Mouse (Mus musculus) liver, embryonic 13.5 days (tissue): Measurements from ENCODE around the gene Rgr. TPM values are rescaled to one million over a fixed set of nuclear protein-coding genes. Genes with fewer than 3 reads are reported as not detected.

Experiments
- ATAC-seq: fragments of 200-750 bp; cut with Nextera tagmentation; 2 replicates; pipeline ENCODE4 v1.8.0; 2017; ENCODE audit warnings: low read depth, mild to moderate bottlenecking, moderate number of reproducible peaks, moderate library complexity
- DNase-seq: peaks from one replicate; pipeline ENCODE4 v3.0.0; 2022
- H3K27ac ChIP-seq: fragments of 300-500 bp; sonication (generic); 2 replicates; pipeline ENCODE4 v1.5.1; 2015; ENCODE audit warnings: moderate library complexity, mild to moderate bottlenecking, inconsistent platforms
- H3K27me3 ChIP-seq: fragments of 300-500 bp; sonication (generic); 2 replicates; pipeline ENCODE4 v1.6.1; 2015; ENCODE audit warnings: mild to moderate bottlenecking, inconsistent platforms
- H3K36me3 ChIP-seq: fragments of 300-500 bp; sonication (generic); 2 replicates; pipeline ENCODE4 v1.6.1; 2015; ENCODE audit warnings: mild to moderate bottlenecking, inconsistent platforms
- H3K4me1 ChIP-seq: fragments of 300-500 bp; sonication (generic); replicated peaks from 2 replicates; pipeline ENCODE4 v1.6.1; 2015; ENCODE audit warnings: inconsistent platforms
- H3K4me2 ChIP-seq: fragments of 300-500 bp; sonication (generic); 2 replicates; pipeline ENCODE4 v1.6.1; 2015; ENCODE audit warnings: inconsistent platforms, mild to moderate bottlenecking, moderate library complexity
- H3K4me3 ChIP-seq: fragments of 300-500 bp; sonication (generic); replicated peaks from 2 replicates; pipeline ENCODE4 v1.5.1; 2015; ENCODE audit warnings: mild to moderate bottlenecking, inconsistent platforms
- H3K9ac ChIP-seq: fragments of 300-500 bp; sonication (generic); 2 replicates; pipeline ENCODE4 v1.6.1; 2015; ENCODE audit warnings: mild to moderate bottlenecking, inconsistent platforms
- H3K9me3 ChIP-seq: fragments of 300-500 bp; sonication (generic); replicated peaks from 2 replicates; pipeline ENCODE4 v1.6.1; 2016; ENCODE audit warnings: inconsistent platforms
- WGBS: fragments of 180-500 bp; shearing (Covaris S2); methylation state at CpG from one replicate; pipeline ENCODE4 v1.1.7; 2015; ENCODE audit not compliant: insufficient replicate concordance; 5-methylcytosine and 5-hydroxymethylcytosine counted together
- polyA plus RNA-seq: library from polyadenylated mRNA; unstranded; fragments of >200 nt; fragmentation: Nextera tagmentation; extraction: Ambion mirVana; gene quantifications from 2 replicates; pipeline ENCODE4 v1.2.1, GENCODE M21; 2015

The Rgr gene
- polyA plus RNA-seq: not detected in 2 replicates

GRCm38 (mm10) chr14:37048914-37049410 is at the start of gene Rgr:
TSS of gene Rgr (minus strand) at chr14:37048964.
- H3K27me3 ChIP-seq: no peaks in the 10 kb centered on the region

DNA sequence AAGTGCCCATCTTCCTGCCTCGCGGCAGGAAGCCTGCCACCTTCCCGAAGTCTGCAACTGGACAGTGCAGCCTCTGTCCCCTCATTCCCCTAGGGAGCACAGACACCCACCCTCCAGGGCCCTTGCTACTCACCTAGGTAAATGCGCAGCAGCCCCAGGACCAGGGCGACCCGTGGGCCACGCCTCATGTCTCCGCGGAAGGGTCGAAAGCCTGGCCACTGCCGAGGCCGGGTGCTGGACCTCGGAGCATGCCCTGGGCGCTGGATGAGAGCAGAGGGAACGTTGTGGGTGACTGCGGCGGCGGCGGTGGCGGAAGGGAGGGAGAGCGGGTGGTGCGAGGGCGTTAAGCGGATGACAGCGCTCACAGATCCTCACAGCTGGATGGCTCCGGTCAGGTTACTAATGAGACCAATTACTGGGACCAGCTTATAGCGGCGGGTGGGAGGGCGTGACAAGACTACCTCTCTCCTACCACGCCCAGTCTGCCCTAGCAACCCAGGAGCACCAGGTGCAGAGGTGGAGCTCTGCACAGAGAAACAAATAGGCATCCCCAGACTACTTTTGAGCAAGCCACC is 49.3 kb upstream of the Rgr start, which contains the start of gene Cdhr1:
Gene Cdhr1 (minus strand): TSS at position 392 of the 575 bp plus-strand sequence.
- H3K27ac ChIP-seq: no peak within 1 kb of the TSS
- ATAC-seq: no peak
- no peaks in the 10 kb centered on the region for H3K9me3 ChIP-seq
- H3K4me2 ChIP-seq: 0 out of 2 replicates have a peak within 1 kb of the TSS, but pooled peaks have one; percentile 23
- H3K27me3 ChIP-seq: peaks cover 36% of the 10 kb centered on the region
- no peak for DNase-seq
- 4% methylated on average over 30 of the region's 30 CpGs for WGBS
- no peaks in the 10 kb centered on the region for H3K4me1 ChIP-seq
- H3K4me3 ChIP-seq: no peak within 1 kb of the TSS
- H3K9ac ChIP-seq: no peak within 1 kb of the TSS
- no peaks in the 10 kb centered on the region for H3K36me3 ChIP-seq

More at GRCm38 (mm10) chr14:37048914-37049410, at the start of gene Rgr:
- Histone ChIP-seq H3K4me3 (no peak within 1 kb of the TSS), H3K9me3 (no peaks in the 10 kb centered on the region), H3K4me2 (no peak within 1 kb of the TSS), H3K27ac (no peak within 1 kb of the TSS), H3K4me1 (no peaks in the 10 kb centered on the region), H3K36me3 (no peaks in the 10 kb centered on the region), H3K9ac (no peak within 1 kb of the TSS)
- ATAC-seq (no peak), DNase-seq (no peak)
- WGBS: 50% methylated on average over 1 of the region's 1 CpGs

DNA sequence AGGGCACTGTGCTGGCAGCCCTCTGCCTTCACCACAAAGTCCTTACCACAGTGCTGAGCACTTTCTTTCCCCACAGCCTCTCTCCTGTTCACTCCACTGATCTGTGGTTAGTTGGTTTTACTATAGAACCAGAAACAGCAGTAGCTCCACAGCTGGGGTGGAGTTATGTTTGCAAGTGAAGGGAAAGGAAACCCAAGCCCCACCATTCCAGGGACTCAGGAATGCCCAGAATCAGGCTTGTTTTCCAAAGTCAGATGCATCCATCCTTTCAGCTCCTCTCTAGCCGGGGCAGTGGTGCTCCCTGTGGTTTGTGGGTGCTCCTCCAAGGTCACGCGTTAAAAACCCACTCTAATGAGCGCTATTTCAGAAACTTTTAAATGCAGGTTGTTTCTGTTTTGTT is 46.8 kb upstream of the Rgr start:
- no peaks in the 10 kb centered on the region for H3K4me1 ChIP-seq
- no peak for ATAC-seq
- WGBS: 60% methylated on average over 4 of the region's 4 CpGs

DNA sequence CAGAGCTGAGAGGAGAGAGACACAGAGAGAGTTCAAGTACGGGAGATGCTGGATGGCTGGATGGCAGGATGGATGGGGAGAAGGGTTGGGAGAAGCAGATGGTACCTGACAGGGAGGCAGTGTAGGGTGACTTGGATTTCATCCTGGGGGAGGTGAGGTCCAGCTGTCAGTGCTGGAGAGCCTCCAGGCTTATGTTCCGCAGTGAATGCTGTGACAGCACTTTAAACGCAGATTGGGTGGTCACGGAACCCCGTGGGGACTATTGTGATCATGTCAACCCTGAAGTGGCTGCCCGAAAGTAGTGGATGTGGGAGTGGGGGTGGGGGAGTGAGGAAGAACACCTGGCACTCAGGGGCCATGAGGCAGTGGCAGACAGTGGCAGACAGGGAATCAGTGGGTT is 45.7 kb upstream of the Rgr start:
- Histone ChIP-seq H3K4me2 (no peak overlapping the region), H3K9ac (no peak overlapping the region), H3K36me3 (no peaks in the 10 kb centered on the region), H3K4me3 (no peak overlapping the region), H3K27ac (no peak overlapping the region), H3K4me1 (no peaks in the 10 kb centered on the region), H3K27me3 (peaks cover 30% of the 10 kb centered on the region), H3K9me3 (no peaks in the 10 kb centered on the region)
- ATAC-seq: no peak
- DNase-seq: no peak
- WGBS: 73% methylated on average over 6 of the region's 6 CpGs

More for the DNA sequence above, 46.8 kb upstream of the Rgr start:
- Histone ChIP-seq H3K4me2 (no peak overlapping the region), H3K27me3 (peaks cover 32% of the 10 kb centered on the region), H3K27ac (no peak overlapping the region), H3K4me3 (no peak overlapping the region), H3K9ac (no peak overlapping the region), H3K9me3 (no peaks in the 10 kb centered on the region), H3K36me3 (no peaks in the 10 kb centered on the region)
- no peak for DNase-seq

- no peak overlapping the region for H3K4me2 ChIP-seq
- DNase-seq (no peak), ATAC-seq (no peak)
- no peak overlapping the region for H3K27ac ChIP-seq
- no peaks in the 10 kb centered on the region for H3K27me3 ChIP-seq
- no peaks in the 10 kb centered on the region for H3K36me3 ChIP-seq
- H3K9ac ChIP-seq: no peak overlapping the region
- no peaks in the 10 kb centered on the region; the same call in 1 of the 2 replicates for H3K9me3 ChIP-seq
- no peaks in the 10 kb centered on the region for H3K4me1 ChIP-seq
- 16% methylated on average over 4 of the region's 4 CpGs for WGBS
- no peak overlapping the region for H3K4me3 ChIP-seq
Observed at GRCm38 (mm10) chr14:37083755-37084154, 35.0 kb upstream of the Rgr start.

DNA sequence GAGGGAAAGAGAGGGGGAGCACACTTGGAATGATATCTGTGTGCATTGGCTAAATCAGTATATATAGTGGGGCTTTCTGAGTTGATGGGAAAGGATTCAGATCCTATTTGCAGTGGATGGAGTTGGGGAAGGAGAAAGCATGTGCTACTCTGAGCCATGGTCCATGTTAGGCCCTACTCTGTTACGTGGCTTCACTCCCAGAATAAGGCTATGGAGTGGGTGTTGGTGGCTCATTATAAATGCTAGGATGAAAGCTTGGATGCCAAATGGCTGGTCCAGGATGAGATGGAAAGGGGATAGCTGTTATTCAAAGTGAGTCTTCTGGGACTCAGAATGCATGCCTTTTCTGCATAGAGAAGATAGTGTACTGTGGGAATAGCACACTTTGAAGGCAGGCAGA is 32.0 kb upstream of the Rgr start:
- H3K36me3 ChIP-seq: no peaks in the 10 kb centered on the region
- H3K9me3 ChIP-seq: no peaks in the 10 kb centered on the region; the same call in 1 of the 2 replicates
- H3K4me2 ChIP-seq: no peak overlapping the region
- no peak overlapping the region for H3K27ac ChIP-seq
- no peaks in the 10 kb centered on the region for H3K27me3 ChIP-seq
- H3K9ac ChIP-seq: no peak overlapping the region
- no peak overlapping the region for H3K4me3 ChIP-seq
- 69% methylated on average over 1 of the region's 1 CpGs for WGBS
- ATAC-seq: no peak
- no peaks in the 10 kb centered on the region for H3K4me1 ChIP-seq
- DNase-seq: no peak

- no peaks in the 10 kb centered on the region for H3K27me3 ChIP-seq
- H3K4me3 ChIP-seq: no peak overlapping the region
- H3K27ac ChIP-seq: no peak overlapping the region
- WGBS: 17% methylated on average over 9 of the region's 9 CpGs
- ATAC-seq: no peak
- no peaks in the 10 kb centered on the region for H3K9me3 ChIP-seq
- no peaks in the 10 kb centered on the region for H3K36me3 ChIP-seq
- DNase-seq: peak; percentile 3
- H3K4me1 ChIP-seq: no peaks in the 10 kb centered on the region
- no peak overlapping the region for H3K4me2 ChIP-seq
- no peak overlapping the region for H3K9ac ChIP-seq
Observed at GRCm38 (mm10) chr14:37068516-37068915, 19.8 kb upstream of the Rgr start.

DNA sequence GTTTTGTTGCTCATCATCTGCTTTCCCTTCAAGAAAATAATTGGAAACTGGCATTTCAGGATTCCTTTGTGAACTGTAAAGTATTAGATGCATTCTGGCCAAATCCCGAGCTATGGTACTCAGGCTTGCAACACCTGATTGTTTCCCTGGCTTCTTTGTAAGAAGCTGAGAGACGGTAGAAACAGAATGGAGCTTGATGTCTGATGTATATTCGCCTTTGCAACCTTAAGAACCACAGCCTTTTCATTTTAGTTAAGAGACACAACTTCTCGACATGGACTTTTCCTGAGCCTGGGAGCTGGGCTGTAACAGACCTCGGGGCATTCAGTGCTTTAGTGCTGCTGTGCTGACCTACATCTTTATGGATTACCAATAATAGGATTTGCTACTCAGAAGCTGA is 18.9 kb upstream of the Rgr start, which contains the start of gene Lrit2:
Gene Lrit2 (plus strand): TSS at position 301 of the 400 bp plus-strand sequence.
- ATAC-seq: no peak
- no peaks in the 10 kb centered on the region for H3K36me3 ChIP-seq
- H3K9me3 ChIP-seq: no peaks in the 10 kb centered on the region
- DNase-seq: no peak
- no peak within 1 kb of the TSS for H3K4me2 ChIP-seq
- no peaks in the 10 kb centered on the region for H3K4me1 ChIP-seq
- H3K27ac ChIP-seq: no peak within 1 kb of the TSS
- no peaks in the 10 kb centered on the region for H3K27me3 ChIP-seq
- H3K9ac ChIP-seq: no peak within 1 kb of the TSS
- no peak within 1 kb of the TSS for H3K4me3 ChIP-seq
- 61% methylated on average over 5 of the region's 5 CpGs for WGBS

- Histone ChIP-seq H3K4me2 (no peak overlapping the region), H3K36me3 (no peaks in the 10 kb centered on the region), H3K9me3 (no peaks in the 10 kb centered on the region), H3K4me1 (no peaks in the 10 kb centered on the region), H3K9ac (no peak overlapping the region), H3K4me3 (no peak overlapping the region), H3K27ac (no peak overlapping the region), H3K27me3 (no peaks in the 10 kb centered on the region)
- 40% methylated on average over 2 of the region's 2 CpGs for WGBS
- DNase-seq (no peak), ATAC-seq (no peak)
Observed at GRCm38 (mm10) chr14:37066636-37067035, 17.9 kb upstream of the Rgr start.

- no peak for ATAC-seq
- DNase-seq: no peak
- WGBS: 38% methylated on average over 2 of the region's 2 CpGs
Observed at GRCm38 (mm10) chr14:37064849-37065248, 16.1 kb upstream of the Rgr start.

GRCm38 (mm10) chr14:37034432-37034831 is 14.3 kb downstream of the Rgr start:
- Histone ChIP-seq H3K4me1 (no peaks in the 10 kb centered on the region), H3K27me3 (no peaks in the 10 kb centered on the region), H3K9ac (no peak overlapping the region), H3K27ac (no peak overlapping the region), H3K36me3 (no peaks in the 10 kb centered on the region), H3K9me3 (no peaks in the 10 kb centered on the region), H3K4me2 (no peak overlapping the region), H3K4me3 (no peak overlapping the region)
- DNase-seq (no peak), ATAC-seq (no peak)
- WGBS: 41% methylated on average over 5 of the region's 5 CpGs

More at GRCm38 (mm10) chr14:37064849-37065248, 16.1 kb upstream of the Rgr start:
- H3K27ac ChIP-seq: no peak overlapping the region
- no peaks in the 10 kb centered on the region for H3K27me3 ChIP-seq
- no peak overlapping the region for H3K4me3 ChIP-seq
- no peaks in the 10 kb centered on the region for H3K4me1 ChIP-seq
- no peaks in the 10 kb centered on the region for H3K36me3 ChIP-seq
- H3K9me3 ChIP-seq: no peaks in the 10 kb centered on the region
- no peak overlapping the region for H3K4me2 ChIP-seq
- no peak overlapping the region for H3K9ac ChIP-seq

- ATAC-seq: no peak
- H3K4me1 ChIP-seq: no peaks in the 10 kb centered on the region
- 16% methylated on average over 7 of the region's 7 CpGs for WGBS
- H3K36me3 ChIP-seq: no peaks in the 10 kb centered on the region
- H3K27ac ChIP-seq: no peak overlapping the region
- H3K4me3 ChIP-seq: no peak overlapping the region
- no peaks in the 10 kb centered on the region for H3K27me3 ChIP-seq
- H3K9me3 ChIP-seq: no peaks in the 10 kb centered on the region
- H3K4me2 ChIP-seq: no peak overlapping the region
- H3K9ac ChIP-seq: no peak overlapping the region
- DNase-seq: no peak
Observed at GRCm38 (mm10) chr14:37033241-37033640, 15.5 kb downstream of the Rgr start.
